Mouse (Mus musculus) heart, adult 2 months (tissue): ENCODE measurements at regions not wholly inside any gene's neighbourhood (a gene's known extent, or its start where the extent isn't known, plus 50 kb on each side); places are given as distances from the start of the nearest gene placed in this dataset.

Experiments used
- CTCF ChIP-seq: fragments of 200-600 bp; IDR thresholded peaks from 2 replicates; pipeline ENCODE4 v1.8.1; 2022; ENCODE audit warnings: antibody characterized with exemption, mild to moderate bottlenecking, moderate library complexity
- EP300 ChIP-seq: fragments of 200-500 bp; IDR thresholded peaks from 2 replicates; pipeline ENCODE4 v1.6.1; 2011; ENCODE audit warnings: low read depth, low read length, control low read depth; ENCODE audit not compliant: insufficient read depth
- POLR2A ChIP-seq: fragments of 200-500 bp; IDR thresholded peaks from 2 replicates; pipeline ENCODE4 v1.6.1; 2011; ENCODE audit warnings: mild to moderate bottlenecking, low read depth, low read length, control low read depth; ENCODE audit not compliant: insufficient read depth

- no peak for TF ChIP-seq CTCF
- no peak for TF ChIP-seq EP300
- TF ChIP-seq POLR2A: no peak
Observed at GRCm38 (mm10) chr8:53985685-53986084, 91.7 kb upstream of the Vegfc start.
